Mouse (Mus musculus) mature B cell (primary cell): ENCODE data around the gene Pear1.

Experiments used
- in situ Hi-C: fragments of 300-500 bp; cut with MboI; formaldehyde crosslinking; loops from 2 replicates; pipeline ENCODE4 v1.14.3; 2019

Gene Pear1

GRCm38 (mm10) chr3:87809322-87809962 lies 14.7 kb downstream of the Pear1 start:
- in situ Hi-C loops: no loop called here

DNA sequence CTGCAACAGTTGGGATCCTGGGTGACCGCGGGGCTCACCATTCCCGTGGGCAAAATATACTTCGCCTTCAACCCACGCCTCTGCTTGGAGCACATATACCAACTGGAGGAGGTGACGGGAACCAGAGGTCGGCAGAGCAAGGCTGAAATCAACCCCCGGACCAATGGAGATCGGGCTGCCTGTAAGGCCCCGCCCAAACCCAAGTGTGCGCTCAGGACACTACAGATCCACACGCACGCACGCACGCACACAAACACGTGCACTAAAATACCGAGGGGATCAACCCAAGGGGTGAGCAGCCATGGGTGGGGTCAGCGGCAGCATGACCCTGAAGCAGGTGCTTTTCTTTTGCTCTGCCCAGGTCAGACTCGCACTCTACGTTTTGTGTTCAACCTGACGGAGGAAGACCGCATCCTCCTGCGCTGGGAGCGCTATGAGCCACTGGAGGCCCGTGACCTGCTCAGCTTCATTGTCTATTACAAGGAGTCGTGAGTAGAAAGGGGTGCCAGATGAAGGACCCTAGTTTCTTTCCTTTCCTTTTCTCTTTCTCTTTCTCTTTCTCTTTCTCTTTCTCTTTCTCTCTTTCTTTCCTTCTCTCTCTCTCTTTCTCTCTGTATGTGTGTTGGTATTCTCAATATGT lies 19.9 kb downstream of the Pear1 start:
- in situ Hi-C loops: no loop called here

DNA sequence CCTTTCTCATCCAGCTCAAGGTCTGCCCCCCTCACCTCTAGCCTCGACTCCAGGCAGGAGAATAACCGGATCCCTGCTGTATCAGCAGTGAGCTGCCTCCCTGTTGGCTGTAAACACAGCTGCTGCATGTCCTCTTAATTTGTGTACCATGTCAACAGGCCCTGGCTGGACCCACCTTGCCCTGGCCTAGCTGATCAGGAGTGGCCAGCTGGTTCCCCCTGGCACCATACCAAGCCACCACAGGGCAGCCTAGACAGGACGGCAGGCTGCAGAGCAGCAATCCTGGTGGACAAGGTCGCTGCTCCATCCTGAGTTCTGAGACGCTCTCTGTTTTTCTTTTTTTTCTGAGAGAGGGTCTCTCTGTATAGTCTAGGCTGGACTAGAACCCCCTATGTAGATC lies 22.4 kb downstream of the Pear1 start:
- in situ Hi-C loops: no loop called here

DNA sequence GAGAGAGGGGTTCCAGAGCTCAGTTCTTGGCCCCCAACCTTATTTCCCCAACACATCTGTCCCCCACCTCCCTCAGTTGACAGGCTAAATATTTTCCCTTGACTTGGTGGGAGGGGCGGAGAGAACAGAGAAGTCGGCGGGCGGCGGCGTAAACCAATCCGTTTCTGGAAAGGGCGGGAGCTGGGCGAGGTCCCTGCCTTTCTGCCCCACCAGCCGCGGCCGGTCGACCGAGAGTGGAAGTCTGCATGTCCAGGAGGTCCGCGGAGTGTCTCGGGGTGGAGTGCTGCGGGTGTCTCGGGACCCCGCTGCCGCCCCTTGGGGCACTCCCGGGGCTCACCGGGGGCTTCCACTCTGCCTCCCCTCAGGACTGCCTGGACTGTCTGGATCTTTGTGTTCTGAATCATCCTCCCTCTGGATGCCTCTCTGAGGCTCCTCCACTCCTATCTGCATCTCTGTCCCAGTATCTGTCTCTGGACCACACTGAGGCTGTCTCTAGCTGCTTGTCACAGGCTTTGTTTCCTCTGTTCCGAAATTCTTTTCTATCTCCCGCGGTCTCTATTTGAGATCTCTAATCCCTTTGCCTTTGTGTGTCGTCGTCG lies 27.3 kb downstream of the Pear1 start, which contains the start of gene Insrr:
TSS of gene Insrr (plus strand) at position 216 of the 599 bp plus-strand sequence.
- in situ Hi-C loops: no loop called here

DNA sequence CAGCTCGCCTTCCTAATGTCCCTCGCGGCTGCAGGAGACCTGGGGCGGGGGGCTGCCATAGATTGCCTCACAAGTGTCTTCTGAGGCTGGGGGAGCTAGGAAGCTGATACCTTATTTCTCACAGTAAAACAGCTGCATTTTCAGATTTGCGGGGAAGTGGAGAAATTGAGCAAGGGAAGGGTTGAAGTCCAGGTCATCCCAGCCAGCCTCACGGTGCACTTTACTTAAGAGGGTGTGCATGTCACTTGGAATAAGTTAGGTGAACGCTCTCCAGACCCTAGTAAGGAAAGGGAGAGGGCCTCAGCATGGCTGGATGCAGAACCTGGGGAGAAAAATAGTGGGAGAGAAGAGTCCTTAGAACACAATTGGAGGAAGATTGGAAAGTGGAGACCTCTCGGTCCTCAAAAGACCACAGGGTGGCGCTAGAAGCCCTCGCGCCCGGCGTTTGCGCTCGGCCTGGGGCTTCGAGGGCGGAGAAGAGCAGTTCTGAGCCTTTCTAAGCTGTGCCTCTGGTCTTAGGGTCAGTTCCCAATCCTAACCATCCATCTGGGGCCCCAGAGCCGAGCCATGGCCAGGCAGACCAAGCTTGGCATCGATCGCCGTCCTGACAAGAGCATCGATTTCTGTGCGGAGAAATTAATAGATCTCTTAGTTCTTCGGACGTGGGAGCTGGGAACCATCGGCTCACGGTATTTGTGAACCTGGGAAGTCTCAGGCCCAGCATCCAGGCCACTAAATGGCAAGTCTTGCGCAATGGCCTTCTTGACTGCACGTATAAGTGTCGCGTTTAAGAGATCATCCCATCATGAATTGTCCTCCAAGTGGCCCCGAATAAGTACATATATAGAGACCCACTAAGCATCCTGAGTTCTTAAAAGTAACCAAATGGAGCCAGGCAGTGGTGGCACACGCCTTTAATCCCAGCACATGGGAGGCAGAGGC lies 28.5 kb downstream of the Pear1 start:
- in situ Hi-C loops: no loop called here

DNA sequence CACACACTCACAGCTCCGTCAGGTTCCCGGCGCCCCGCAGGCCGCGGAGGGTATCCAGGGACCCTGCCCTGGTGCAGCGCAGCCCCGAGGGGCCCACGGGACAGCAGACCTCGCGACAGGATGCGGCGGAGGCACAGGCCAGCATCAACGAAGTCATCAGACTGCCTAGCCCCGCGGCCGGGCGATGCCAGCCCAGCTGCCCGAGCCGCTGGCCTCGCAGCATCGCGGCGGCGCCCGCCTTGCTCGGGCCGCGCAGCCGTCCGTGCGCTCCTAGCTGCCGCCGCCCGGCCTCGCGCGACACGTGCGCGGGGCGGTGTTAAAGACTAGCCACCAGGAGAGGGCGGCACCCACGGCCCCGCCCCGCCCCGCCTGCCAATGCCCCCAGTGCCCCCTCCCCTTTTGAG lies 29.2 kb downstream of the Pear1 start, which contains the start of gene Ntrk1:
TSS of gene Ntrk1 (minus strand) at position 241 of the 404 bp plus-strand sequence.
- in situ Hi-C loops: no loop called here

DNA sequence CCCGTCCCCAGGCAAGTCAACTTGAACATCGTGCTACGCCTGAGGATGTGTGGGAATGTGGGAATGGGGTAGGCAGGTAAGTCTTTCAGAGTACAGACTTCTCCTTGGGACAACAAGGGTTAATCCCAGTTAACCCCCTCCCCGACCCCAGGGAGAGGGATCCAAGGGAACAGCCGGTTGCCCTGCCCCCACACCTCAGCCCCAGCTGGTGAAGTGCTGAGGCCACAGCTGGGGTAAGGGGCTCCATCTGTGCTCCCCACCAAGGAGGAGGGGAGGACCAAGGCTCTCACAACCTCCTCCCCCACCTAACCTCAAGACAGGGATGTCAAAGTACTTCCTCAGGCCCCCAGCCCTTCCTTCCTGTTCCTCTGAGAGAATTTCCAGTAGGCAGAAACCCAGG lies 34.3 kb downstream of the Pear1 start:
- in situ Hi-C loops: no loop called here

DNA sequence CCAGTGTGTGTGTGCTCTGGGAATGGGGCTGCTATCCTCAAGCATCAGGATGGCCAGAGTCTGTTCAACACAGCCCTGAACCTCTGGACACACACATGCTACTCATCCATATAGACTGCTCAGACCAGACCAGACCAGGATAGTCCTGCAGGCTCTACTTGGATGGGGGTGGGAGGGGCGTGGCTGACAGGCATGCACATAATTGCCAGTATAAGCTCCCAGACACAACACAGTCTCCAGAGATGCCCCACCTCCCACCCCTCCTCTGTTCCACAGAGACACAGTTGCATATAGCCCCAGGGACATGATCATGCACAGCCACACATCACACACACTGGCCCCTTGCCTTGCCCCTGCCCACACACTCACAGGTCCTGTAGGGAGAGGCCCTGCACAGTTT lies 34.9 kb downstream of the Pear1 start:
- in situ Hi-C loops: no loop called here

DNA sequence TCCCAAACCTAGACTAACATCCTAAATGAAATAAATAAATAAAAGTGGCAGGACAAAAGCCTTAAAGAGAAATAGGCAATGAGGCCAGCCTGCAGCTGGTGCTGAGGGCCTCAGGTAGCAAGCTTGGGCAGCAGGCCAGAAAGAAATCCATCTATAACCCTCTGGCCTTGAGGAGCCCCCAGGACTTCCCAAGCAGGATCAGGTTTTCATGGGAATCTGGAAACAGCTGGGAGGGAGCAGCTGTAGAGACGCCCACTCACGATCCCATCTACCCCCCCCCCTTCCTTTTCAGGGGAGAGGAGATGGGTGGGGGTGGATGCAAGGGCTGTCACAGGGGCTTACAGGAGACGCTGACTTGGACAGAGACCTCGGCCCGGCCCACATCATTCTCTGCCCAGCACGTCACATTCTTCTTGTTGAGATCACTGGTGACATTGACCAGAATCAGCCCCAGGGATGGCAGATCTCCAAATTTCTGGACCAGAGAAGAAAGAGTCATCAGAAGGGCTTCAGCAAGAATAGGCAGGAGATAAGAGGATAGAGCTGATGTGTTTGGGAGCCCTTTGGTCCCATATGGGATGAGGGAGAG lies 38.4 kb downstream of the Pear1 start:
- in situ Hi-C loops: no loop called here

- in situ Hi-C loops: no loop called here
Observed at GRCm38 (mm10) chr3:87785156-87785555, 39.0 kb downstream of the Pear1 start.

GRCm38 (mm10) chr3:87783282-87784023 lies 40.7 kb downstream of the Pear1 start:
- in situ Hi-C loops: no loop called here

- in situ Hi-C loops: no loop called here
Observed at GRCm38 (mm10) chr3:87779086-87779485, 45.0 kb downstream of the Pear1 start.

GRCm38 (mm10) chr3:87778283-87778682 lies 45.8 kb downstream of the Pear1 start:
- in situ Hi-C loops: no loop called here

GRCm38 (mm10) chr3:87771088-87771487 lies 53.0 kb downstream of the Pear1 start:
- in situ Hi-C loops: no loop called here

- in situ Hi-C loops: no loop called here
Observed at GRCm38 (mm10) chr3:87770280-87770679, 53.8 kb downstream of the Pear1 start.

DNA sequence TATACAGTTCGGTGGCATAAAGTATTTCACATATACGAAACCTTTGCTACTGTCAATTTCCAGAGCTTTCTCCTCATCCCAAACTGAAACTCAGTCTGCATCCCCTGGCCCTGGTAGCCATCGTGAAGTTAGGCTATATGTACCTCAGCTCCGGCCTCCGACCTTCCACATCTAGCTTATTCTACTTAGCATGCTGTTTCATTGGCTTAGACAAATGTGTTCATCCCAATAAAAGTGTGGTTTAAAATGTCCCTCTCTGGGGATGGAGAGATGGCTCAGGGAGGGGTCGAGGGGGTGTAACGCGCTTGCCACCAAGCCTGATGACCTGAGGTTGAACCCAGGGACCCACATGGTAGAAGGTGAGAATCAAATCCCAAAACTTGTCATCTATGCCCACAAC lies 54.6 kb downstream of the Pear1 start:
- in situ Hi-C loops: no loop called here

DNA sequence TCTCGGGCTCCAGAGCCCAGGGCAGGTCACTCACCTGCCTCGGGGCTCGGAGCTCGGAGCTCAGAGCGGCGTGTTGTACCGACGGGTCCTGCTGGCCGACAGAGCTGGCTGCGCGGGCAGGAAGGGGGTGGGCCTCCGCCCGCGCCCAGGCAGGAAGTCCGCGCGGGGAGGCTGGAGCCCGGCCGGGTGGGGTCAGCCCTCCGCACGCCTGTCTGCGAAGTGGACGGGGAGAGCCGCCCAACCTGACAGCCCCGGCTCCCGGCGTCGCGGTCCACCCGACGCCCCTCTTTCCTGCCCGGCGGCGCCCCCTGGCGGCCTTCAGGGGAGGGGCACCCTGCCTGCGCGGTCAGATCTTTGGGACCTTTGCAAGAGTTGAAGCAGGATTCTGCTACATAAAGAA lies 55.3 kb downstream of the Pear1 start:
- in situ Hi-C loops: no loop called here

- in situ Hi-C loops: no loop called here
Observed at GRCm38 (mm10) chr3:87768431-87768830, 55.7 kb downstream of the Pear1 start.

GRCm38 (mm10) chr3:87767764-87768163 lies 56.3 kb downstream of the Pear1 start:
- in situ Hi-C loops: no loop called here

DNA sequence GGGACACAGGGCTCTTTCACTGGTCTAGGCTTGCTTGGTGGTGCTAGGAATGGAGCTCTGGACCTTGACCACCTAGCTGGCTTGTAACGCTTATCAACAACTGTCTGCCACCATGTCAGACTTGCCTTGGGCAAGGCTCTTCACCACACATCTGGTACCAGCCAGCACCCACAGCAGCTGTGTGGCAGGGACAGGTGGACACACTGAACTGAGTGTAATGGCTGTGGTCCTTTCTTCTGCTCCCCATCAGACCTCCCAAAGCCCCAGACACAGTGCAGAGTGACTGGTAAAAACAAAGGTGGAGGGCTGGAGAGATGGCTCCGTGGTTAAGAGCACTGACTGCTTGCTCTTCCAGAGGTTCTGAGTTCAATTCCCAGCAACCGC lies 57.8 kb downstream of the Pear1 start:
- in situ Hi-C loops: no loop called here

DNA sequence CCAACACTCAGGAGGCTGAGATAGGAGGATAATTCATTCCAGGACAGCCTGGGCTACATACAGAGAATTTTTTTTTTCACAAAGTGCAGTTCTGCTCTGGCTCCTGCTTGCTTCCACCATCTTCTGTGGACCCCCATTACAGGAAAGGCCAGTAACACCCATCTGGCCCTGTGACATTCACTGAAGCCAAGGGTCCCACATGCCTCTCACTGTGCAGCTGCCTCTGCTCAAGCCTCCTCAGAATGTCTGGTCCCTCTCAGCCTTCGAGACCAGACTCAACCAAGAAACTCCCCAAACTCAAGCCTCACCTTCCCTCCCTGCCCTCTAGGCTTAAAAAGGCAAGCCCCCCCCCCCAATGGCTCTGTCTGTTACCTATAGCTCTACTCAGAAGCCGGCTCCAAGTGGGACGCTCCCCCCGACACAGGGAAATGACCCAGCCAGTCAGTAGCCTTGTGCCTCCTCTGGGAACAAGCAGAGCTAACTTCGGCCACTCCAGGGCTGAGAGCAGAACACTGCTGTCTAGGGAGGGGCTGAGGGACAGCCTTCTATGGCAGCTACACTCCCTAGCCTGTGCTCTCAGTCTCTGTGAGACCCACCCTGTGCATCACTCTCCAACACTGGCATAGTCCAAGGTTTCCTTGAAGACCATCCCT lies 58.3 kb downstream of the Pear1 start:
- in situ Hi-C loops: no loop called here
